Mouse (Mus musculus) ovary, adult 10 weeks (tissue): Measurements from ENCODE around the gene Gm12394. TPM values are rescaled to one million over a fixed set of nuclear protein-coding genes. Genes with fewer than 3 reads are reported as not detected.

Experiments used
- polyA plus RNA-seq: library from polyadenylated mRNA; stranded (reverse); fragments of 350-450 nt; fragmentation: Illumina TruSeq; extraction: RNeasy Lipid Tissue Mini Kit (QIAGEN cat#74804); gene quantifications from one replicate; pipeline ENCODE4 v1.2.3, GENCODE M21; 2014

Gene Gm12394
- polyA plus RNA-seq: not detected

DNA sequence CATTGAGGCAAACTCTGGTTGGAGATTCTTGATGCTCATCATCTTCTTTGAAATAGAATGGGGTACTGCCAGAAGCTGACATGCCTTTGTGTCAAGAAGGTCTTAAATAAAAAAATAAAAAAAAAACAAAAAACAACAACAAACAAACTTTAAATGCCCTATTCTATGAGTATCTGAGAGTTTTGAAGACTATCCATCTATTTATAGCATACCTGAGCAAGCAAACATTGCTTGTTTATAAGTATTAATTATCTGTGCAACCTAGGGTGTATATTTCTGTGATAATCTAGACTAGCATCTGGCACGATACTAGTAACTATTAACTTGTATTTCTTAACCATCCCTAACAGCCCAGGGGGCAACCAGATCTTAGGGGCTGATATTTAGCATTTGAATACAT lies at the start of gene Gm12394:
Gene Gm12394, minus strand, starts transcription at position 101 of the 400 bp plus-strand sequence.

DNA sequence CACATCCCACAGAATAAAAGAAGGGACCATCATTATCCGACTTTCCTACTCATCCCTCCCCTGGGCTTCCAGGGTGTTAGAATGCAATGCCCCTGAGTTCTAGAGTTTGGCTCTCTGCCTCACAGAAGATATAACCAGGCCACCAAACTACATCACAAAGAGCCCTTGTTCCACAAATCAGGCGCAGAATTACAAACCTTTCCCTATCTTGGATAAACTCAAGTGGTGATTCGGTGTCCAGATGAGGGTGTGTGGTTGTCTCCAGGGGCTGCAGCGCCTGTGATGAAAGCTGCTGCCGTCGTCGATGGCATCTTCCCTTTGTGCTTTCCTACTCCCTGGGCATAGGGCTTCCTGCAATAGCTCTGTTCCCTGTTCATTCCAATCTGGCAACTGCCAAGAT lies 17.6 kb upstream of the Gm12394 start, which contains the start of gene Fam205c:
Gene Fam205c, minus strand, starts transcription at position 101 of the 400 bp plus-strand sequence.

GRCm38 (mm10) chr4:42853788-42854187 lies 2.8 kb downstream of the Gm12394 start, which contains the start of gene Fam205a1:
TSS of gene Fam205a1 (minus strand) at chr4:42853888.

DNA sequence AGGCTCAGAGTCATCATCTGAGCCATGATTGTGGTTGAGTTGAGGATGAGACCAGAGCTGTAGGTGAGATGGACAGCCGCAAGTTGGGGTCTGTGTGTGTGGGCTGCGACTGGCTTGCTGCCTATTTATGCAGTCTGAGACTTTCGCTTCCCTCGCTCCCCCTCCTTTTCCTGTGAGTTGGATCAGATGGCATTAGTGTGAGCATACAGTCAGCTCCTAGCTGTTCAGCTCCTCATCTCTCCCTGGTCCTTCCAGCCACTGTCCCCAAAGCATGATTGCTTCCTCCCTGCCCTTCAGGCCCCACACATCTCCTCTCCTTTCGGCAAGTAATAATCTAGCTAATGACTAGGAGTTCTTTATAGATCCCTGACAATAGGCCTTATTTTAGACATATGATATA lies 82.7 kb downstream of the Gm12394 start, which contains the start of gene Ccl21a:
Gene Ccl21a, minus strand, starts transcription at position 101 of the 400 bp plus-strand sequence.

DNA sequence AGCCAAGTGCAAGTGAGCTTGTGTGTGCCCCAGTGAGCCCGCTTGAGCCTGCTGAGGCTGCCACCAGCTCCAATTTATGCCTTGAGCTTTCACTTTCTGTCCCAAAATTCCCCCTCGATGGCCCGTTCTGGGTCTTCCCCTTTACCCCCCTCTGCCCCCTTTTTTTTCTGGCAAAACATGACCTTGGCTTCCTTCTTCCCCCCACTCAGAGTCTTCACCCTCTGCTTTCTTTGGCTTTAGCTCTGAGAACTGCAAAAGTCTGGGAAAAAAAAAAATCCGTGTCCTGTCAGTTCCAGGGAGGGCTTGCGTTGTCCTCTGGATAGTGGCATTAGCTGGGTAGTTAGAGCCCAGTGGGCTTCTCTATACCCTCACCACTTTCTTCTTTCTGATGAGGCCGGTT lies 100.1 kb downstream of the Gm12394 start, which contains the start of gene Ccl19:
Gene Ccl19, minus strand, starts transcription at position 101 of the 400 bp plus-strand sequence.

DNA sequence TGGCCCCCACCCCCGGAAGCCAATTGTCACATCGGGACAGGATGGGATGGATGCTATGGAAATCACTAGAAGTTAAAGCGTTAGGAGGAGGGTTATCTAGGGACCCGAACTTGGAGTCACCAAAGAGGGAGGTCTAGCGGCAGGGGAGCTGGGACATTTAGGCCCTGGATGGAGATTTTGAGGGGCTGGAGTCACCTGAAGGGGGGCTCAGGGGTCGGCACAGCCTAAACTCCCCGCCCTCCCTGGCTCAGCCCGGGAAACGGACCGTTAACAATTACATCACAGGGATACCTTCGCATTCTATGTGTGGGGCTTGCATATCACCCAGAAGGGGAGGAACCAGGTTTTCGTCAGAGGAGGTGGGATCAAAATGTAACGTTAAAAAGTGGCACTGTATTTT lies 121.3 kb downstream of the Gm12394 start, which contains the start of gene 4930578G10Rik:
Gene 4930578G10Rik, plus strand, starts transcription at position 301 of the 400 bp plus-strand sequence.

Other genes with a start within 250 kb of the Gm12394 start
- gene Gm10591, start 244.6 kb downstream of the Gm12394 start, polyA plus RNA-seq: 6.1 TPM
- not detected for gene Gm2564, start 227.1 kb downstream of the Gm12394 start, polyA plus RNA-seq
- not detected for gene Ccl27b, start 201.5 kb downstream of the Gm12394 start, polyA plus RNA-seq
- gene Il11ra2, start 194.9 kb downstream of the Gm12394 start, polyA plus RNA-seq: not detected
- gene 4930578G10Rik, start 121.2 kb downstream of the Gm12394 start, polyA plus RNA-seq: not detected
- gene Ccl19, start 100.2 kb downstream of the Gm12394 start, polyA plus RNA-seq: not detected
- not detected for gene Ccl21a, start 82.8 kb downstream of the Gm12394 start, polyA plus RNA-seq
- gene Fam205a1, start 2.9 kb downstream of the Gm12394 start, polyA plus RNA-seq: not detected
- gene Fam205c, start 17.5 kb upstream of the Gm12394 start, polyA plus RNA-seq: not detected
- gene Phf24, start 59.9 kb upstream of the Gm12394 start, polyA plus RNA-seq: 1.1 TPM
- gene Dnajb5, start 93.0 kb upstream of the Gm12394 start, polyA plus RNA-seq: 0.83 TPM
- not detected for gene 1700022I11Rik, start 112.8 kb upstream of the Gm12394 start, polyA plus RNA-seq
- gene Vcp, start 143.7 kb upstream of the Gm12394 start, polyA plus RNA-seq: 261 TPM
- 4.3 TPM for gene Fancg, start 153.7 kb upstream of the Gm12394 start, polyA plus RNA-seq
- gene Pigo, start 169.0 kb upstream of the Gm12394 start, polyA plus RNA-seq: 1.5 TPM
- 24.2 TPM for gene Stoml2, start 174.9 kb upstream of the Gm12394 start, polyA plus RNA-seq
- gene Fam214b, start 189.4 kb upstream of the Gm12394 start, polyA plus RNA-seq: 1.5 TPM
- gene Unc13b, start 202.2 kb upstream of the Gm12394 start, polyA plus RNA-seq: 18.7 TPM